Mouse (Mus musculus) testis, adult 2 months (tissue): Measurements from ENCODE around the gene Cds2. TPM values are rescaled to one million over a fixed set of nuclear protein-coding genes. Genes with fewer than 3 reads are reported as not detected.

Experiments
- H3K27ac ChIP-seq: fragments of 200-500 bp; 2 replicates; pipeline ENCODE4 v1.5.1; 2012; ENCODE audit warnings: low read depth, low read length; ENCODE audit not compliant: control insufficient read depth, insufficient read depth
- H3K27me3 ChIP-seq: fragments of 200-500 bp; 2 replicates; pipeline ENCODE4 v1.6.1; 2012; ENCODE audit warnings: mild to moderate bottlenecking, low read length, moderate library complexity; ENCODE audit not compliant: control insufficient read depth, insufficient read depth
- H3K36me3 ChIP-seq: fragments of 200-500 bp; 2 replicates; pipeline ENCODE4 v1.6.1; 2012; ENCODE audit warnings: mild to moderate bottlenecking, low read length; ENCODE audit not compliant: control insufficient read depth, insufficient read depth
- H3K4me1 ChIP-seq: fragments of 200-500 bp; 2 replicates; pipeline ENCODE4 v1.6.1; 2012; ENCODE audit warnings: low read length; ENCODE audit not compliant: control insufficient read depth, insufficient read depth
- H3K4me3 ChIP-seq: fragments of 200-500 bp; 2 replicates; pipeline ENCODE4 v1.5.1; 2012; ENCODE audit warnings: low read depth, mild to moderate bottlenecking, low read length, moderate library complexity, mixed read lengths; ENCODE audit not compliant: control insufficient read depth
- CTCF ChIP-seq: fragments of 200-500 bp; IDR thresholded peaks from 2 replicates; pipeline ENCODE4 v1.5.1; 2012; ENCODE audit warnings: low read depth, mild to moderate bottlenecking, inconsistent platforms, low read length, moderate library complexity; ENCODE audit not compliant: control insufficient read depth, insufficient read depth, insufficient replicate concordance
- POLR2A ChIP-seq: fragments of 200-500 bp; IDR thresholded peaks from 2 replicates; pipeline ENCODE4 v1.6.1; 2012; ENCODE audit warnings: low read depth, mild to moderate bottlenecking, inconsistent platforms, low read length, moderate library complexity; ENCODE audit not compliant: control insufficient read depth
- polyA plus RNA-seq: library from polyadenylated mRNA; depleted of rRNA; stranded (reverse); fragments of >200 nt; gene quantifications from 2 replicates; pipeline ENCODE4 v1.2.3, GENCODE M21; 2012

Gene Cds2
- polyA plus RNA-seq, 1 experiment: 13.1 TPM

DNA sequence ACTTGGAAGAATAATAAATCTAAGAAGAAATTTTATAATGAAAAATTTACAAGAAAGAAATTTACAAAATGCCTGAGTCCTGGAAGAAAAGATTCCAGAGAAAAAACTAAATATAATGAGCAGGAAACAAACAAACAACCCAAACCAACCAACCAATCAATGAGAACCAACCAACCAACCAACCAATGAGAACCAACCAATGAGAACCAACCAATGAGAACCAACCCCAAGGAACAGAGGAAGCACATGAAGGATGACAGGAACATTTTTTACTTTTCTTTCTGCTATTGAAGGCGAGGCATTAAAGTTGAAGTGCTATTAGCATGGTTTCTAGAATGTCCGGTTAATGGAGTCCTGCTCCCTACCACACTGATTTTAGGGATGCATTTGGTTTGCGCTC is 2.3 kb upstream of the Cds2 start:
- no peak overlapping the region for H3K4me3 ChIP-seq
- no peak for TF ChIP-seq POLR2A
- no peak for TF ChIP-seq CTCF
- H3K27ac ChIP-seq: no peak overlapping the region
- no peaks in the 10 kb centered on the region for H3K27me3 ChIP-seq
- no peaks in the 10 kb centered on the region for H3K36me3 ChIP-seq
- H3K4me1 ChIP-seq: no peaks in the 10 kb centered on the region; the same call in 1 of the 2 replicates

DNA sequence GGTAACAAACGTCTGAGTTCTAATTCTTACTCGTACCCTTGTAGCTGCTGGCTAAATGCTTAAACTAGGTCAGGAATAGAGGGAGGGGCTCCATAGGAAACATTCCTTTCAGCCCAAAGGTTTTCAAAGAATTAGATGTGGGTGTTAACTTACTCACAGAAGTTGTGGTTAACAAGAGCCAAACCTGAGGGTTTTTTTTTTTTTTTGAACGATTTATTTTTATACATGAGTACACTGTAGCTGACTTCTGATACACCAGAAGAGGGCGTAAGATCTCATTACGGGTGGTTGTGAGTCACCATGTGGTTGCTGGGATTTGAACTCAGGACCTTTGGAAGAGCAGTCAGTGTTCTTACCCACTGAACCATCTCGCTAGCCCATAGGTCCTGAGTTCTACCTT is 773 bp upstream of the Cds2 start:
- Histone ChIP-seq H3K27me3 (no peaks in the 10 kb centered on the region), H3K4me1 (no peaks in the 10 kb centered on the region; the same call in 1 of the 2 replicates), H3K36me3 (no peaks in the 10 kb centered on the region), H3K27ac (no peak overlapping the region), H3K4me3 (no peak overlapping the region)
- no peak for TF ChIP-seq CTCF
- no peak for TF ChIP-seq POLR2A

DNA sequence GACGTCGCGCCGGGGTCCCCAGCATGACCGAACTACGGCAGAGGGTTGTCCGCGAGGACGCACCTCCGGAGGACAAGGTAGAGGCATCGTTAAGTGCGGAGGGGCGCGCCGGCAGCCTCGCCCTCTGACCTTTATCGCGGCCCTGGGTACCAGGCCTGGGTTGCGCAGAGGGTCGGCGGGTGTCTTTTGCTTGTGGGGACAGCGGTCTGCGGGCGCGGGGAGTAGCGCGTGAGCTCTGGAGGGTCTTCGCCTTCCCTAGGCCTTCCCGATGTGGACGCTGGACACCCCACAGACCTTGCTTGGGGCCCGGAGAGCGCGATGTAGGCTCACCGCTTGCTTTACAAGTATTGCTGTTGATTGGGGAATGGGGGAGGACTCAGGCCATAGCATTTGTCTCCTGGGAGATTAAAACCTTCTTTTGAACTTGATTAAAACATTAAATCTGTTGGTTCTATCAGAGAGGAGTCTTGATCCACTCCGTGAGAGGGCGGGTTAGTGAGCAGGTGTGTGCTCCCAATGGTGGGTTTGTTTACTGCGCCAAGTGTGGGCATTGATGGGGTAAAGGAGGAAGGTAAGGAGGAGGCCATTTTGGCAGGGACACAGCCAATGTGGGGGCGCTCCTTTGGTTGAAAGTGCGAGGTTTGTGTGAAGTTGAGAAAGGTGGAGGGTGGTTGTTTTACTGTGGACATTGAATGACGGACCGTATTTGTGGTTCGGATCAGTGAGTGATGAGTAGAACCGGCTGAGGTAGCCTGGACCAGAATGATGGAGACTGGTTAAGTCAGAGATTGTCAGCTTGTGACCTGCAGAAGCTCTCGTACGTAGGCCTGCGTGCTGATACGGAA is 695 bp downstream of the Cds2 start:
- TF ChIP-seq CTCF (no peak), POLR2A (no peak)
- Histone ChIP-seq H3K27me3 (no peaks in the 10 kb centered on the region), H3K4me3 (peak overlapping the region; percentile 88), H3K4me1 (no peaks in the 10 kb centered on the region; the same call in 1 of the 2 replicates), H3K36me3 (no peaks in the 10 kb centered on the region), H3K27ac (peak overlapping the region; percentile 71)

DNA sequence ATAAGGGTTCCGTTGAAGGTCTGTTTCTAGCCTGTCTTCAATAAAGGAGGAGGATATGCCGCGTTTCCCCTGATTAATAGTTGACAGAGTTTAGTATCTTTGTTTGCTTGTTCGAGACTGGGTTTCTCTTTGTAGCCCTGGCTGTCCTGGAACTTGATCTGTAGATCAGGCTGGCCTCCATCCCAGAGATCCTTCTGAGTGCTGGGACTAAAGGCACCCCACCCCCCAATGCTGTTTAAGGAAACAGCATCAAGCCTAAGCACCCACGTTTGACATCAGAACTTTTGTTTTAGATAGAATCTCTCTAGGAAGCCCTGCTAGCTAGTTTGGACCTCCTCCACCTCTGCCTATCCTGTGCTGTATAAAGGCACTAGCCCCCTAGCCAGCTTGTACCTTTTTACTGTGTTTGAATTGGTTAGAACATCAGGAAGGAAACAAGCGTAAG is 1.3 kb downstream of the Cds2 start:
- TF ChIP-seq POLR2A (no peak), CTCF (no peak)
- peak overlapping the region; percentile 88 for H3K4me3 ChIP-seq
- peak overlapping the region; percentile 71; the same call in 1 of the 2 replicates for H3K27ac ChIP-seq
- no peaks in the 10 kb centered on the region; the same call in 1 of the 2 replicates for H3K4me1 ChIP-seq
- H3K36me3 ChIP-seq: no peaks in the 10 kb centered on the region
- no peaks in the 10 kb centered on the region for H3K27me3 ChIP-seq

DNA sequence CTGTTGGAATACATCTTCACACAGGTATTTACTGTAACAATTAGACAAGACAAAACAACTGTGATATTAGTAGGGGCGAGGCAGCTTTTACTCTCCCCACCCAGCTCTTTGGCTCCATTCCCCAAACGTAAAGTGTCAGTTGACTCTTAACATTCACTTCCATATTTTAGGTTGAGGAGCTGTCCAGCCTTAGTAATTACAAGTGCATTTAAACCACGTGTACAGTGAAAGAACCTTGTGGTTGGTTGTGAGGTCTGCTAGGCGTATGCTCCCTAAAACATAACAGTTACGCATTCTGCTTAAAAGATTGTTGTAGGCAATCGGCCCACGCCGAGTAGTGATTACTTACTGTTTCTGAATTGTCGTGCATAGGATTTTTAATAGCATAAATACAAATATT is 2.2 kb downstream of the Cds2 start:
- H3K4me3 ChIP-seq: no peak overlapping the region
- no peaks in the 10 kb centered on the region for H3K27me3 ChIP-seq
- TF ChIP-seq POLR2A (no peak), CTCF (no peak)
- no peak overlapping the region for H3K27ac ChIP-seq
- H3K4me1 ChIP-seq: no peaks in the 10 kb centered on the region; the same call in 1 of the 2 replicates
- H3K36me3 ChIP-seq: no peaks in the 10 kb centered on the region

DNA sequence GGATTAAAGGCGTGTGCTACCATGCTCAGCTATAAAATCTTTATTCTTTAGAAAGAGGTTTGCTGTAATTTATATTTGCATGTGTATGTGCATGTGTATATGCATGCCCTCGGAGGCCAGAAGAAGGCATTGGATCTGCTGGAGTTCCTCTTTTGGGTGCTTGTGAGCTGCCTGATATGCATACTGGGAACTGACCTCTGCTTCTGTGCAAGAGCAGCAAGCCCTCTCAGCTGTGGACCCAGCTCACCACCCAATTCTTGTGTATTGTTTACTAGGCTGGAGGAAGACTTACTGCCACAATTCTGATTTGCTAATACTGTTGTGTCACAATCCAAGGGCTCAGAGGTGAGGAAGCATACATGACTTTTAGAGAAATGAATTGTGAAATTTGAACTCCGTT is 3.1 kb downstream of the Cds2 start:
- H3K4me3 ChIP-seq: no peak overlapping the region
- no peaks in the 10 kb centered on the region for H3K27me3 ChIP-seq
- H3K27ac ChIP-seq: no peak overlapping the region
- TF ChIP-seq POLR2A (no peak), CTCF (no peak)
- H3K4me1 ChIP-seq: peaks cover 2% of the 10 kb centered on the region; the same call in 1 of the 2 replicates
- H3K36me3 ChIP-seq: no peaks in the 10 kb centered on the region

DNA sequence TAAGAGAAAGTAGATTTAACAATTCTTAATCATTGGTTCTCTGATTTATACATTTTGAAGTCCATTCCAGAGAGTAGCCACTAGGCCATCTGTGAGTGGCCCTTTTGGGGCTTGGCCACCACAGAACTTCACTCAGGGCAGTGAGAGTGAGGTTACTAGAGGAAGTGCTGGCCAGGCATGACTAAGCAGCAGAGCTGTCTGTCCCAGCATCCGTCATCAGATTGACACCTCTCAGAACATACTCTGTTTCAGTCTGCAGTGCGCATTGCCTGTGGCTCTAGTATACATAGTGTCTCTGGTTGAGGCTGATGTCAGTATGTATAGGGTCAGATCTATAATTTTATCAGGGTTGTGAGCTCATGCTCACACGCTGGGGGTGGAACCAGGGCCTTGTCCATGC is 6.3 kb downstream of the Cds2 start:
- Histone ChIP-seq H3K4me3 (no peak overlapping the region), H3K4me1 (peaks cover 2% of the 10 kb centered on the region; the same call in 1 of the 2 replicates), H3K27ac (no peak overlapping the region), H3K36me3 (no peaks in the 10 kb centered on the region), H3K27me3 (no peaks in the 10 kb centered on the region)
- TF ChIP-seq CTCF (no peak), POLR2A (no peak)
